Mouse (Mus musculus) small intestine, adult 2 months (tissue): ENCODE data around the gene Trim54. TPM values are rescaled to one million over a fixed set of nuclear protein-coding genes. Genes with fewer than 3 reads are reported as not detected.

ENCODE experiments used
- H3K27ac ChIP-seq: fragments of 200-500 bp; 2 replicates; pipeline ENCODE4 v1.5.1; 2012; ENCODE audit warnings: low read depth, low read length, control low read depth, inconsistent platforms; ENCODE audit not compliant: insufficient read depth
- H3K27me3 ChIP-seq: fragments of 200-500 bp; 2 replicates; pipeline ENCODE4 v1.6.1; 2012; ENCODE audit warnings: mild to moderate bottlenecking, moderate library complexity, low read length, inconsistent platforms; ENCODE audit not compliant: control insufficient read depth, insufficient read depth
- H3K36me3 ChIP-seq: fragments of 200-500 bp; 2 replicates; pipeline ENCODE4 v1.6.1; 2012; ENCODE audit warnings: mild to moderate bottlenecking, low read length, control low read depth, inconsistent platforms; ENCODE audit not compliant: control insufficient read depth, insufficient read depth
- H3K4me1 ChIP-seq: fragments of 200-500 bp; 2 replicates; pipeline ENCODE4 v1.6.1; 2012; ENCODE audit warnings: low read length, inconsistent platforms, mixed read lengths; ENCODE audit not compliant: control insufficient read depth, insufficient read depth, insufficient read length
- H3K4me3 ChIP-seq: fragments of 200-500 bp; 2 replicates; pipeline ENCODE4 v1.5.1; 2012; ENCODE audit warnings: low read depth, mild to moderate bottlenecking, control low read depth, inconsistent platforms, low read length, moderate library complexity
- CTCF ChIP-seq: fragments of 200-500 bp; IDR thresholded peaks from 2 replicates; pipeline ENCODE4 v1.5.1; 2012; ENCODE audit warnings: low read depth, mild to moderate bottlenecking, control low read depth, inconsistent platforms, low read length, moderate library complexity, mixed read lengths; ENCODE audit not compliant: insufficient replicate concordance, insufficient read length; ENCODE audit errors: extremely low read depth
- POLR2A ChIP-seq: fragments of 200-500 bp; IDR thresholded peaks from 2 replicates; pipeline ENCODE4 v1.6.1; 2012; ENCODE audit warnings: low read depth, mild to moderate bottlenecking, control low read depth, inconsistent platforms, low read length, moderate library complexity
- WGBS: fragments of 180-500 bp; shearing (Covaris S2); methylation state at CpG from one replicate; pipeline ENCODE4 v1.1.7; 2018; 5-methylcytosine and 5-hydroxymethylcytosine counted together
- polyA plus RNA-seq: library from polyadenylated mRNA; depleted of rRNA; stranded (reverse); fragments of >200 nt; gene quantifications from 2 replicates; pipeline ENCODE4 v1.2.3, GENCODE M21; 2012; rRNA removed

The Trim54 gene
- polyA plus RNA-seq, 1 experiment: not detected

DNA sequence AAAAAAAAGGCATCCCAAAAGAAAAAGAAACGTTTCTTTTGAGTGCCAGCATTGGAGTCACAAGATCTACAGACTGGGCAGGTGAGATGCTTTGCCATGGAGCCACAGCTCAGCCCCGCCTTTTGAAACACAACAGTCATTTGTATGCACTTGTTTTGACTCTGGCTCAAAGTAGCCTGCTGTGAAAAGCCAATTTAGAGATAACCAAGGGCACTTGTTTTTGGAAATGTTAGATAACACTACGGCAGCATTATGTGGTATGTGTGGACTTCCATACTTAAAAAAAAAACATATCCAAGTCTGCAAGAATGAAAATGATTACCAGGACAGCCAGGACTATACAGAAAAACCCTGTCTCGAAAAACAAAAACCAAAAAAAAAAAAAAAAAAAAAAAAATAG, 67.2 kb downstream of the Trim54 start:
- WGBS: 58% methylated on average over 4 of the region's 4 CpGs
- Histone ChIP-seq H3K4me1 (peaks cover 2% of the 10 kb centered on the region; the same call in 1 of the 2 replicates), H3K4me3 (no peak overlapping the region), H3K27ac (no peak overlapping the region), H3K27me3 (no peaks in the 10 kb centered on the region), H3K36me3 (peaks cover 17% of the 10 kb centered on the region)
- no peak for TF ChIP-seq CTCF
- TF ChIP-seq POLR2A: no peak

Other genes starting within 250 kb of the Trim54 start
- 77.1 and 115 TPM in 2 replicates for gene Tmem214, start 248.7 kb upstream of the Trim54 start, polyA plus RNA-seq
- 4.1 and 10.2 TPM in 2 replicates for gene Agbl5, start 228.0 kb upstream of the Trim54 start, polyA plus RNA-seq
- 161 and 211 TPM in 2 replicates for gene Ost4, start 208.9 kb upstream of the Trim54 start, polyA plus RNA-seq
- 51.8 and 81.9 TPM in 2 replicates for gene Emilin1, start 203.3 kb upstream of the Trim54 start, polyA plus RNA-seq
- gene Khk, start 195.3 kb upstream of the Trim54 start, polyA plus RNA-seq: 285 and 579 TPM in 2 replicates
- 219 and 481 TPM in 2 replicates for gene Cgref1, start 171.1 kb upstream of the Trim54 start, polyA plus RNA-seq
- 249 and 335 TPM in 2 replicates for gene Preb, start 156.4 kb upstream of the Trim54 start, polyA plus RNA-seq
- 0.44 and 2.0 TPM in 2 replicates for gene Tcf23, start 148.1 kb upstream of the Trim54 start, polyA plus RNA-seq
- gene Atraid, start 68.4 kb upstream of the Trim54 start, polyA plus RNA-seq: 29.3 and 51.4 TPM in 2 replicates
- 14.5 and 75.0 TPM in 2 replicates for gene Slc5a6, start 67.8 kb upstream of the Trim54 start, polyA plus RNA-seq
- 15.4 and 17.5 TPM in 2 replicates for gene Cad, start 61.9 kb upstream of the Trim54 start, polyA plus RNA-seq
- gene Dnajc5g, start 10.4 kb upstream of the Trim54 start, polyA plus RNA-seq: not detected in 2 replicates
- gene Slc30a3, start 8.5 kb upstream of the Trim54 start, polyA plus RNA-seq: 0.15 and 0.17 TPM in 2 replicates
- not detected in 2 replicates for gene Ucn, start 22.1 kb downstream of the Trim54 start, polyA plus RNA-seq
- gene Mpv17, start 37.5 kb downstream of the Trim54 start, polyA plus RNA-seq: 29.1 and 33.2 TPM in 2 replicates
- gene Gm29609, start 63.2 kb downstream of the Trim54 start, polyA plus RNA-seq: 0.98 and 4.1 TPM in 2 replicates
- 16.3 and 21.9 TPM in 2 replicates for gene Gtf3c2, start 63.4 kb downstream of the Trim54 start, polyA plus RNA-seq
- 37.8 and 56.9 TPM in 2 replicates for gene Snx17, start 76.5 kb downstream of the Trim54 start, polyA plus RNA-seq
- 30.6 and 43.2 TPM in 2 replicates for gene Eif2b4, start 76.7 kb downstream of the Trim54 start, polyA plus RNA-seq
- gene Zfp513, start 85.6 kb downstream of the Trim54 start, polyA plus RNA-seq: 29.0 and 65.0 TPM in 2 replicates
- 39.3 and 67.7 TPM in 2 replicates for gene Ppm1g, start 104.0 kb downstream of the Trim54 start, polyA plus RNA-seq
- 98.0 and 232 TPM in 2 replicates for gene Nrbp1, start 124.2 kb downstream of the Trim54 start, polyA plus RNA-seq
- 0.82 TPM in 1 of 2 replicates, not detected in the other for gene Gm9970, start 124.5 kb downstream of the Trim54 start, polyA plus RNA-seq
- 122 and 205 TPM in 2 replicates for gene Krtcap3, start 135.0 kb downstream of the Trim54 start, polyA plus RNA-seq
- gene Ift172, start 174.4 kb downstream of the Trim54 start, polyA plus RNA-seq: 18.1 and 20.9 TPM in 2 replicates
- gene Fndc4, start 179.4 kb downstream of the Trim54 start, polyA plus RNA-seq: 1.7 and 1.8 TPM in 2 replicates
- 0.05 TPM in 1 of 2 replicates, not detected in the other for gene Gckr, start 180.7 kb downstream of the Trim54 start, polyA plus RNA-seq